Mouse (Mus musculus): ENCODE measurements around the gene Edil3.

Gene Edil3

GRCm38 (mm10) chr13:89253990-89254642 is 432.8 kb downstream of the Edil3 start:
- no peak for DNase-seq (ENCODE audit: low spot score)

GRCm38 (mm10) chr13:89256906-89257305 is 435.6 kb downstream of the Edil3 start:
- DNase-seq (ENCODE audit: low spot score), result no peak

GRCm38 (mm10) chr13:89286696-89287305 is 465.5 kb downstream of the Edil3 start:
- no peak for DNase-seq (ENCODE audit: low spot score)

GRCm38 (mm10) chr13:89288201-89288600 is 466.9 kb downstream of the Edil3 start:
- peak; percentile 3 for DNase-seq (ENCODE audit: low spot score)

- DNase-seq (ENCODE audit: low spot score), result no peak
Measured at GRCm38 (mm10) chr13:89321155-89321554, 499.9 kb downstream of the Edil3 start.

GRCm38 (mm10) chr13:89324282-89324681 is 503.0 kb downstream of the Edil3 start:
- peak; percentile 0 for DNase-seq (ENCODE audit: low spot score)

GRCm38 (mm10) chr13:89334494-89334893 is 513.2 kb downstream of the Edil3 start:
- peak; percentile 1 for DNase-seq (ENCODE audit: low spot score)

GRCm38 (mm10) chr13:89335908-89336579 is 514.8 kb downstream of the Edil3 start:
- DNase-seq (ENCODE audit: low spot score), result no peak

- DNase-seq (ENCODE audit: low spot score), result no peak
Measured at GRCm38 (mm10) chr13:89339055-89339454, 517.8 kb downstream of the Edil3 start.

- DNase-seq (ENCODE audit: low spot score), result no peak
Measured at GRCm38 (mm10) chr13:89339776-89340175, 518.5 kb downstream of the Edil3 start.

- no peak for DNase-seq (ENCODE audit: low spot score)
Measured at GRCm38 (mm10) chr13:89355234-89355633, 534.0 kb downstream of the Edil3 start.

GRCm38 (mm10) chr13:89358407-89358806 is 537.1 kb downstream of the Edil3 start:
- no peak for DNase-seq (ENCODE audit: low spot score)

GRCm38 (mm10) chr13:89362274-89362673 is 541.0 kb downstream of the Edil3 start:
- DNase-seq (ENCODE audit: low spot score), result no peak

- no peak for DNase-seq (ENCODE audit: low spot score)
Measured at GRCm38 (mm10) chr13:89371253-89371652, 550.0 kb downstream of the Edil3 start.

GRCm38 (mm10) chr13:89371656-89372240 is 550.5 kb downstream of the Edil3 start:
- no peak for DNase-seq (ENCODE audit: low spot score)

All from lung, postnatal 25 days (tissue).